Mouse (Mus musculus): ENCODE measurements at regions not wholly inside any gene's neighbourhood (a gene's known extent, or its start where the extent isn't known, plus 50 kb on each side); places are given as distances from the start of the nearest gene placed in this dataset.

DNA sequence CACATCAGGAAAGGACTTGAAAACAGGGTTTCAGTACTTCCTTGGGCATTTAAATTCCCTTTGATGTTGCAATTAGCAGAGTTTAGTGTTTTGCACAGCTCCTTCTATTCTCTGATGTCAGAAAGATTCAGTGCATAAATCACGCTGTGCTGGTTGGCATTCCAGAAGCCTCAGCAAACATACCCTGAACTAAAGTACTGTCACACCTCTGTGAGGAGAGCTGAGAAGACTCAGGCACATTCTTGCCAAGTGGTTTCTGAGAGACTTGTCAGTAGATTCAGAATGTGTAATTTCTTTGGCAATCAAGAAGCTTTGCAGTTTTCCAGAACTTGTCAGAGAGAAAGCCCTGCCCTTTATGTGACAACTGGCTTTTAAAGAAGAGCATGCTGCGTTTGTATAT is 192.4 kb upstream of the 2610001J05Rik start:
- DNase-seq (ENCODE audit: low spot score in 2 of 2) = no peak

DNA sequence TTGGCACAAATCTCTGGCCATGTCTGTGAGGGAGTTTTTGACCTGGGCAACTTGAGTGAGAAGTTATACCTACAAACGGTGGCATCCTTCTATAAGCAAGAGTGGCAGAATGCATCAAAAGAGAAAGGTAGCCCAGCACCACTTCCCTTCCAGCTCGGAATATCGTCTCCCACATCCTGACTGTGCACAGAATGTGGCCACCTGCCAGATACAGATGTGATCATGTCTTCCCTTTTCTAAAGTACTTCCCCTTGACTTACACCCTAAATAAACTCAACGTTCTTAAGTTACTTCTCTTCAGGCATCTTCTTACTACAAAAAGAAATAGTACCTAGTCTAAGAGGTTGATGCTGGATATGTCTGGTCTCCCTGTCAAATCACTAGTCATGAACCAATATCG is 175.2 kb upstream of the 2610001J05Rik start:
- DNase-seq (ENCODE audit: low spot score in 2 of 2) = no peak

DNA sequence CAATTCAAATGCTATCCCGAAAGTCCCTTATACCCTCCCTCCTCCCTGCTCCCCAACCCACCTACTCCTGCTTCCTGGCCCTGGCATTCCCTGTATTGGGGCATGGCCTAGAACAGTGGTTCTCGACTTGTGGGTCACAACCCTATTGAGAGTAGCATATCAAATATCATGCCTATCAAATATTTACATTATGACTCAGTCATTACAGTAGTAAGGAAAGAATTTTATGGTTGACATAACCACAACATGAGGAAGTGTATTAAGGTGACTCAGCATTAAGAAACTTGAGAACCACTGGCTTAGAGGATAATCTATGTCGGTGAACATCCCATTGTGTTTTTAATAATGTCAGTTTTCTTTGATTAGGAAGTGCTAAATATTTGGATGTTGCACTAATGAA is 173.3 kb upstream of the 2610001J05Rik start:
- DNase-seq (ENCODE audit: low spot score in 2 of 2) = no peak

DNA sequence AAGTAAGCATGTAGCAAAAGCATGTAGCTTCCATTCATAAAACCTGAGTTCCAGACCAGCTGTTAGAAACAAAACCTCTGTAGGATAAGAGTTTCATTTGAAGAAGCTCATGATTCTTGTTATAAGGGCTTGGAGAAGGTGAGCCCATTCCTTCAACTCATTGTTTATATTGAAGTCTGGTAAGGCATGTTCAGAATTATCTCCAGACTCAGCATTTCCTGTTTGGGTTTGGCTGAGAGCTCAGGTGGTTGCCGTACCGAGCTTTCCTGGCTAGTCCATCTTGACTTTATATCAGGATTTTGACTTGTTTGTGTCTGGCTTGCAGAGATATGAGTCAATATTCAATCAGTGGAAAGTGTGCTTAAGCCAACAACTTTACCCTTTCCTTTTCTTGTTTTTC is 154.6 kb upstream of the 2610001J05Rik start:
- DNase-seq (ENCODE audit: low spot score in 2 of 2) = no peak

DNA sequence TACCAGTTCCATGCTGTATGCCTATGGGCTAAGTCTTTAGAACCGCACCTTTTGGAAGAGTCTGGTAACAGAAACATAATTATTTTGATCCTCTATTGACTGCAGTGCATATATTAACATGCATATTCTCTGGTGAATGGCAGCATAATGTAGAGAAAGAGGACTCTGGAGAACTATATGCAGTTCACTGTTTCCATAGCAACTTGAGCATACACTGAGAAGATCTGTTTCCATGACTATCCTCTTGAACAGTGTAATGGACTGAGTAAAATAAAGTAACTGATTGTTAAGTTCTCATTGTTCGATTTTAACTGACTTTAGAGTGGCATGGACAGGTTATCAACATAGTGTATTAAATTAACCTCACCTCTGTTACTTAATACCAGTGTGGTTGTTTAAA is 147.6 kb upstream of the 2610001J05Rik start:
- DNase-seq (ENCODE audit: low spot score in 2 of 2) = no peak

DNA sequence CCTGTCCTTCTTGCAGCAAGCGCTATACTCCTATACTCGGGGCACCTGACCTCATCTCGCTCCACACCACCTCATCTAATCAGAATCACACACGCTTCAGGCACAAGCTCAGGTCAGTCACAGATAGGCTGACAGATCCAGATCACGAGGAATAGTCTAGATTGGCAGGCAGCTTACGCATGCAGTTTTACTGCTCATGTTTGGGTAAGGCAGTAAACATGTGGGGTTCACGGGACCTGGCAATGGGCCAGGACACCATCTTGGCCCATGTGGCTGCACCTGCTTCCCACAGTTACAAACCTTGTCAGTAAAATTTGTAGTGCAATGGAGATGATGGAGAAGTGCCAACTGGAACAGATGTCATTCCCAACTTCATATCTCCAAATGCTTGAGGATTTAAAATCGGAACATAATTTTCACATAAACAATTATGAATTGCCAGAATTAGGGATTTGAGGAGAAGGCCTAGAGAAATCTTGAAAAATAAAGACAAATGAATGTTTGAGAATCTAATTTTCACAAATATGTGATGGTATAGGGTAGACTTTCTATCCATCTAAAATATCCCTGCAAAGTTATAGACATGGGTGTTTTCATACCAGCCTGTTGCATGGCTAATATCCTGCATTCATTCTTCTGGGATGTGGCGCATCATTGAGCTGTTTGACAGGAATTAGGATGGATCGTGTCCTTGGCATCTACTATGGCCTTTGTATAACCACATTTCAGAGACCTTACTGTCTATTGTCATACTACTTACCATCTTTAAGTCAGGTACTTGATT is 111.5 kb upstream of the 2610001J05Rik start:
- DNase-seq (ENCODE audit: low spot score in 2 of 2) = peak in 1 of 2 experiments; percentile 68

DNA sequence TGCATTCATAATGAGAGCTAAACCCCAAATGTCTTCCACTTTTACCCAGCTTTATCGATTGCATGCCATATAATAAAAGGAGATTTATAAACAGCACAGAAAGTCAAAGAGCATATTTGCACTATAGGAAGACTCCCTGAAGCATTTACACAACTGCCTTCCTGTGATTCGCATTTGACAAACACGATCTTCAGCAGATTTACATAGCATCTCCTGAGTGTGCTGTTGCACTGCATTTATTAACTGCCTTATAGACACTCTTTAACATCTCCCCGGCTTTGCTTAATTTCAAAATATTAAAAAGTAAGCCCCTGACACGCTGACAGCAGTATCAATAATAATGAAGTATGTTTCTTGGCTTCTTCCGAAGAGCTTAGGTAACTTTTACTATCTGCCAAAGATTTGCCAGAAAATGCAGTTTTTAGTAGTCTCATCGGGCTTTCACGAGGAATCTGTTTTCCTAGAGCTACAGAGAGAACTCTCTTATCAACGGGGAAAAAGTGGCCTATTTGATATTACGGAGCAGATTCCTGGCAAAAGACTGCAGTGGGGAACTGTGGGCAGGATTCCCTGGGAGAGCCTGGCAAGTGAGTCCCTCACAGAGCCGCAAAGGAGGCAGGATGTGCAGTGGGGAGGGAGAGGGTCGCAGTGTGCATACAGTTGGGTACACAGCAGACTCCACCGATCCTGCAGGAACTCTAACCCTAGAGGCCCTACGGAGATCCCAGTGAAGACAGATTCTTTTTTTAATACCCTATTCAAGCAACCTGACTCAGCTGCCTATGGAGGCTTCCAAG is 103.6 kb upstream of the 2610001J05Rik start:
- no peak for DNase-seq (ENCODE audit: low spot score in 2 of 2)

DNA sequence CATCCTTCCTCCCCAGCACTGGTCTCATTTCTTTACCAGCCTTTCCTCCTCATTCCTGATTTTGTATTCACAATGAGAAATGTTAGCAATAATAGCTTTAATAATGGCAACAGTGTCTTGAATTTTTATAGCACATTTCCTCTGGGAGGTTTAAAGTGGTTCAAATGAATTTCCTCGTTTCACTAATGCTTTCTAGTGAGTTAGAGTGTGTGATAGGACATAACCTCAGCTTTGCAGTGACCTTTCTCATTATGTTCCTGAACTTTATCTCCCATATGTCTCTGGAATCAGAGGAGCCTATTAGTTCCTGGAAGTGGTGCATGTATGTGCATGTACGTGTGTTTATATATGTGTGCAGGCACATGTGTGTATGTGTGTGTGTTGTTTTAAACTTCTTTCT is 93.2 kb upstream of the 2610001J05Rik start:
- no peak for DNase-seq (ENCODE audit: low spot score in 2 of 2)

DNA sequence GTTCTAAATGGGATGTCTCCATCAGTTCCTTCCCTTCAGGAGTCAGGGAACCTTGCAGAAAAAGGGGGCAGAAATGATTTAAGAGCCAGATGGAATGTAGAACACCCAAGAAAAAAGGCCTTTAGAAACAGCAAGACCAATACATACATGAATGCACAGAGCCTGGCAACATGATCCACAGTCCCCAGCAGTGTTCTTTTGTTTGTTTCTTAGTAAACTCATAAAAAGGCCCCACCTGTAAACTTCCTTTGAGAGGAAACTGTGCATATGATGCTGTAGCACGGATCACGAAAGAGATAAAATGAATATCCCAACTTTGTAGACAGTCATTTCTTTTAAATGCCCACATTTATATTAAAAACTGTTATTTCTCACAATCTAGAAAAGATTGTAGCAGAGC is 92.7 kb upstream of the 2610001J05Rik start:
- no peak for DNase-seq (ENCODE audit: low spot score in 2 of 2)

DNA sequence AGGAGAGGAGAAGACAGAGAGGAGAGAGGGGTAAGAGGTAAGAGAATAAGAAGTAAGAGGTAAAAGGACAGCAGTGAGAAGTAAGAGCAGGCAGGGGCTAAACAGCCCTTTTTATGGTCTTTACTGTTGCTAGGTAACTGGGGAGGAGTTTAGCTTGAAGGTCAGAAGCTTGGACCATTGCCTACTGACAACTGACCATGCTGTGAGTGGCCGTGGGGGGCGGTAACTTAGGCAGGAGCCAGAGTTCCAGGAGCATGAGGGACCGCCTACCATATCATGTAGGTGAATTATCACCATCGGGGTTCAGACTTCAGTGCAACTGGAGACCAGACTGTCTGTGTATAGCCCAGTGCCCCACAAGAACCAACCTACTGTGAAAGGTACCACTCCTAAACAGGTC is 78.3 kb upstream of the 2610001J05Rik start:
- DNase-seq (ENCODE audit: low spot score in 2 of 2) = no peak

DNA sequence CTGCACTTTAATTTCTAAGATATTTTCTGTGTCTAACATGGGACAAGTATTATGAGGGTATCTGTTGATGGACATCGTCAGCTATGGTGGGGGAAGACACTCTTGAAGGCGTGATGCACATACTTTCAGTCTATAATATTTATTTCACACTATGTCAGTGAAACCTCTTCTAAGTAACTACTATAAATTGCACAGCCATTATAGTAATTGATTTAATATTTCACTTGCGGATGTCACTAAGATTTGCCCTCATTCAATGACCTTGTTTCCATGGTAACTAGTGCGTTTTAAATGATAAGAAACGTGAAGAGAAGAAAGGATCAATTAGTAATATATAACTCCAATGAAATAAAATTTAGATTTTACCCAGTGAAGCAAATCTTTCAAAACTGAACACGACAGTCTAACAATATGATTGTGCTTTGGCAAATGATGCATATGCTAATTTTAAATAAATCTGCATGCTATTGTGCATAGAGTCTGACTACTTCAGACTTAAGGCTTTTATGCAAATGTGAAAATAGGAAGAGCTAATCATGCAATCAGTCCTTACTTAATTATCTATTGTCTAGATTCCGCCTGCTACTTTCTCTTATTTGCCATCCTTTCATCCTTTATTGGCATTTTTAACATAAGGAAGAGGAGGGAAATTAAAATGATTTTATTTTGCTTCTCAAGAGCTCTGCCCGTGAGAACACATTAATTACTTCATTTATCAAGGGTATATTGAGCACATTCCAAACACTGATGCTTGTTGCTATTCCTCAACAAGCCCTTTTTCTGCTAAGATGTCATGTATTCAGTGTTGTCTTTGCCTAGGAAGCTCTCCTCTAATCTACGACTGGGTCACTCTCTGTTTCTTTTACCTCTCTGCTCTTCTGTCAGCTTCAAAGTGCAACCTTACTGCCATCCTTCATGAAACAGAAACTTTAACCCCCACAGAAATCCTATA is 49.8 kb upstream of the 2610001J05Rik start:
- no peak for DNase-seq (ENCODE audit: low spot score in 2 of 2)

Measured in cerebellum, postnatal 4 days (tissue).